Mouse (Mus musculus) ES-Bruce4 (cell line): ENCODE results near the gene Dmac2.

Experiments
- CTCF ChIP-seq: IDR thresholded peaks from one replicate; pipeline ENCODE4 v1.8.1; 2011; ENCODE audit warnings: low read depth, low read length
- EP300 ChIP-seq: IDR thresholded peaks from 2 replicates; pipeline ENCODE4 v1.6.1; 2011; ENCODE audit warnings: low read depth, low read length; ENCODE audit not compliant: insufficient read depth
- POLR2A ChIP-seq: IDR thresholded peaks from one replicate; pipeline ENCODE4 v1.8.1; 2011; ENCODE audit warnings: low read length; ENCODE audit not compliant: insufficient read depth

DNA sequence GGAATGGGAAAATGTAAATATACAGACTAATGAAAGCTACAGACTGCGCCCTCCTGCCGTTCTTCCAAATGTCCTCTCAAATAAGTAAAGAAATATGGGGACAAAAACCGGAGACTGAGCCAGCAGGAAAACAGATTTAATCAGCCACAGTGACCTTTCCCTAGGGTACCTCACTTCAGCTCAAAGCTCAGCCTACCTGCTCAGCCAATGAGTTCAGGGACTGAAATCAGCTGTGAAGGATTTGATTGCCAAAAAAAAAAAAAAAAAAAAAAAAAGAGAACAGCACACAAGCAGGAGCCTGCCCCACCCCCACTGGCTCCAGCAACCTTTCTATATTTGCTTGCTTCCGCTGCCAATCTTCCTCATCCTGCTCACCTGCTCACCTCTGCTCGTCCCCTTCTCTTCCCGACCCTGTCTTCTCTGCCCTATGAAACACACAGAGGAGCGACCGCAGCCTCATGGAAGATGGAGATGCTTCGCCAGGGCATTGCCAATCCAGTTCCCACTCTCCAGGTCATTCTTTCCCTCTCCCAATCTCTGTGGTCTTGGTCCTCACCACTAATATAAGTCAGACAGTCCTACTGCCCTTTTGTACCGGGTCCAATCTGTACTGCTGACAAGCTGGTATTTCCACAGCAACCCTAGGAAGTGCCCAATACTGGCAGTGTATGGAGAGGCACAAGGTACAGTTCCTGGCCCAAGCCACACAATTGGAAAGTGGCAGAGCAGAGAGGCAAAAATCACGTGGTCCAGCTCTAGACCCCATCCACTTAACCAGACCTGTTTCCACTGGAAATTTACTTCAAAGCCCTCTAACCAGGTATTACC lies 36.6 kb downstream of the Dmac2 start:
- TF ChIP-seq POLR2A, result no peak
- no peak for TF ChIP-seq CTCF
- no peak for TF ChIP-seq EP300
